Mouse (Mus musculus) E14TG2a.4 (cell line): ENCODE results near the gene Ccdc70.

Source experiments
- CTCF ChIP-seq: conservative IDR thresholded peaks from 2 replicates; pipeline ENCODE4 v1.5.1; 2014; ENCODE audit warnings: low read length
- NANOG ChIP-seq: IDR thresholded peaks from 2 replicates; pipeline ENCODE4 v1.6.1; 2014; ENCODE audit warnings: borderline replicate concordance, low read length, mixed read lengths
- POU5F1 ChIP-seq: IDR thresholded peaks from 2 replicates; pipeline ENCODE4 v1.6.1; 2014; ENCODE audit warnings: low read length, borderline replicate concordance

GRCm38 (mm10) chr8:21946462-21946861, 23.1 kb upstream of the Ccdc70 start, which contains the start of gene Defb13:
- TF ChIP-seq CTCF, result no peak
- no peak for TF ChIP-seq POU5F1
- no peak for TF ChIP-seq NANOG
